Mouse (Mus musculus): ENCODE data around the gene Nek3.

GRCm38 (mm10) chr8:22175966-22176365 lies 9.7 kb upstream of the Nek3 start:
- TF ChIP-seq MAX (IDR thresholded peaks at IDR 0.05) (no peak), CTCF (IDR thresholded peaks at IDR 0.05; ENCODE audit: control insufficient read depth, insufficient read depth, insufficient read length) (no peak), CEBPB (IDR thresholded peaks at IDR 0.05; ENCODE audit: low read depth) (no peak), MYOD1 (IDR thresholded peaks at IDR 0.05; ENCODE audit: control insufficient read depth, insufficient read length, low read depth) (no peak), USF1 (IDR thresholded peaks at IDR 0.05; ENCODE audit: low read depth) (no peak), FOSL1 (IDR thresholded peaks at IDR 0.05; ENCODE audit: insufficient read depth, low read length, poor library complexity, severe bottlenecking) (no peak)
